Mouse (Mus musculus) neural tube, embryonic 14.5 days (tissue): ENCODE measurements around the gene Slf2. TPM values are rescaled to one million over a fixed set of nuclear protein-coding genes. Genes with fewer than 3 reads are reported as not detected.

Experiments used
- ATAC-seq: fragments of 200-750 bp; cut with Nextera tagmentation; 2 replicates; pipeline ENCODE4 v1.8.0; 2017; ENCODE audit warnings: low read depth, mild to moderate bottlenecking, moderate TSS enrichment, moderate library complexity
- H3K27ac ChIP-seq: fragments of 300-500 bp; sonication (generic); 2 replicates; pipeline ENCODE4 v1.5.1; 2014; ENCODE audit warnings: low read depth, mild to moderate bottlenecking, control low read depth, low read length, moderate library complexity, mixed read lengths
- H3K27me3 ChIP-seq: fragments of 300-500 bp; sonication (generic); 2 replicates; pipeline ENCODE4 v1.6.1; 2014; ENCODE audit warnings: low read length; ENCODE audit not compliant: control insufficient read depth, insufficient read depth
- H3K36me3 ChIP-seq: fragments of 300-500 bp; sonication (generic); 2 replicates; pipeline ENCODE4 v1.6.1; 2014; ENCODE audit warnings: low read length, mixed read lengths; ENCODE audit not compliant: control insufficient read depth, insufficient read depth
- H3K4me1 ChIP-seq: fragments of 300-500 bp; sonication (generic); 2 replicates; pipeline ENCODE4 v1.6.1; 2014; ENCODE audit warnings: low read length; ENCODE audit not compliant: control insufficient read depth, insufficient read depth
- H3K4me2 ChIP-seq: fragments of 300-500 bp; sonication (generic); 2 replicates; pipeline ENCODE4 v1.6.1; 2014; ENCODE audit warnings: mild to moderate bottlenecking, low read depth, low read length, control low read depth
- H3K4me3 ChIP-seq: fragments of 300-500 bp; sonication (generic); 2 replicates; pipeline ENCODE4 v1.5.1; 2014; ENCODE audit warnings: low read depth, low read length, control low read depth, mixed read lengths
- H3K9ac ChIP-seq: fragments of 300-500 bp; sonication (generic); replicated peaks from 2 replicates; pipeline ENCODE4 v1.6.1; 2014; ENCODE audit warnings: low read depth, mild to moderate bottlenecking, control low read depth, low read length, mixed read lengths
- H3K9me3 ChIP-seq: fragments of 300-500 bp; sonication (generic); 2 replicates; pipeline ENCODE4 v1.6.1; 2016; ENCODE audit warnings: low read length; ENCODE audit not compliant: control insufficient read depth
- WGBS: fragments of 180-500 bp; shearing (Covaris S2); extraction: QIAGEN DNeasy Blood & Tissue Kit; methylation state at CpG from one replicate; pipeline ENCODE4 v1.1.7; 2014; 5-methylcytosine and 5-hydroxymethylcytosine counted together
- polyA plus RNA-seq: library from polyadenylated mRNA; unstranded; fragments of >200 nt; fragmentation: Nextera tagmentation; extraction: Ambion mirVana; gene quantifications from 2 replicates; pipeline ENCODE4 v1.2.1, GENCODE M21; 2014

The Slf2 gene
- polyA plus RNA-seq, 1 experiment from 2014 or later, result 41.5 TPM

GRCm38 (mm10) chr19:45031780-45032179, 100.8 kb downstream of the Slf2 start:
- H3K9me3 ChIP-seq, result no peaks in the 10 kb centered on the region
- no peak overlapping the region for H3K27ac ChIP-seq
- no peak overlapping the region for H3K4me3 ChIP-seq
- 16% methylated on average over 4 of the region's 4 CpGs for WGBS
- peak; percentile 36 for ATAC-seq
- peaks cover 6% of the 10 kb centered on the region; the same call in 1 of the 2 replicates for H3K4me1 ChIP-seq
- no peaks in the 10 kb centered on the region for H3K27me3 ChIP-seq
- no peak overlapping the region for H3K9ac ChIP-seq
- no peak overlapping the region for H3K4me2 ChIP-seq
- H3K36me3 ChIP-seq, result peaks cover 8% of the 10 kb centered on the region; the same call in 1 of the 2 replicates

Other genes starting within 250 kb of the Slf2 start
- gene Pax2, start 175.1 kb upstream of the Slf2 start, polyA plus RNA-seq, result 23.8 and 27.0 TPM in 2 replicates
- 24.5 and 27.8 TPM in 2 replicates for gene Sema4g, start 58.0 kb downstream of the Slf2 start, polyA plus RNA-seq
- gene Twnk, start 74.5 kb downstream of the Slf2 start, polyA plus RNA-seq, result 10.2 and 12.8 TPM in 2 replicates
- 82.0 and 88.0 TPM in 2 replicates for gene Mrpl43, start 75.3 kb downstream of the Slf2 start, polyA plus RNA-seq
- 16.1 and 20.3 TPM in 2 replicates for gene Lzts2, start 83.3 kb downstream of the Slf2 start, polyA plus RNA-seq
- gene Pdzd7, start 114.6 kb downstream of the Slf2 start, polyA plus RNA-seq, result 2.3 and 2.5 TPM in 2 replicates
- gene Sfxn3, start 116.4 kb downstream of the Slf2 start, polyA plus RNA-seq, result 73.7 and 79.6 TPM in 2 replicates
- 1.2 and 2.1 TPM in 2 replicates for gene Kazald1, start 144.1 kb downstream of the Slf2 start, polyA plus RNA-seq
- gene Tlx1, start 219.5 kb downstream of the Slf2 start, polyA plus RNA-seq, result 0.35 TPM in 1 of 2 replicates, not detected in the other